Mouse (Mus musculus): Measurements from ENCODE around the gene Slc29a3.

GRCm38 (mm10) chr10:60796474-60796873, 43.9 kb upstream of the Slc29a3 start:
- TF ChIP-seq CTCF (IDR thresholded peaks at IDR 0.05; ENCODE audit: low read depth, low read length) (no peak), POLR2A (IDR thresholded peaks at IDR 0.05; ENCODE audit: extremely low read depth, insufficient read depth, low read length) (no peak)
